Mouse (Mus musculus) intestine, embryonic 14.5 days (tissue): ENCODE measurements at regions not wholly inside any gene's neighbourhood (a gene's known extent, or its start where the extent isn't known, plus 50 kb on each side); places are given as distances from the start of the nearest gene placed in this dataset.

ENCODE experiments used
- ATAC-seq: fragments of 200-750 bp; cut with Nextera tagmentation; replicated peaks from 2 replicates; pipeline ENCODE4 v1.8.0; 2017; ENCODE audit warnings: low read depth, moderate number of reproducible peaks, moderate TSS enrichment, moderate library complexity; ENCODE audit not compliant: low FRiP score, low TSS enrichment
- DNase-seq: peaks from one replicate; pipeline ENCODE4 v3.0.0-alpha.2; 2018; ENCODE audit warnings: low spot score
- H3K27ac ChIP-seq: fragments of 300-500 bp; sonication (generic); 2 replicates; pipeline ENCODE4 v1.5.1; 2014; ENCODE audit warnings: low read depth, mild to moderate bottlenecking, control low read depth
- H3K27me3 ChIP-seq: fragments of 300-500 bp; sonication (generic); replicated peaks from 2 replicates; pipeline ENCODE4 v1.6.1; 2014; ENCODE audit warnings: low read length, control low read depth; ENCODE audit not compliant: control insufficient read depth, insufficient read depth
- H3K36me3 ChIP-seq: fragments of 300-500 bp; sonication (generic); 2 replicates; pipeline ENCODE4 v1.6.1; 2014; ENCODE audit warnings: low read length, control low read depth; ENCODE audit not compliant: control insufficient read depth, insufficient read depth
- H3K4me1 ChIP-seq: fragments of 300-500 bp; sonication (generic); replicated peaks from 2 replicates; pipeline ENCODE4 v1.6.1; 2014; ENCODE audit warnings: low read length, control low read depth, mixed read lengths; ENCODE audit not compliant: control insufficient read depth, insufficient read depth
- H3K4me2 ChIP-seq: fragments of 300-500 bp; sonication (generic); 2 replicates; pipeline ENCODE4 v1.6.1; 2014; ENCODE audit warnings: low read length
- H3K4me3 ChIP-seq: fragments of 300-500 bp; sonication (generic); 2 replicates; pipeline ENCODE4 v1.5.1; 2014; ENCODE audit warnings: low read depth, low read length, control low read depth, mixed read lengths
- H3K9ac ChIP-seq: fragments of 300-500 bp; sonication (generic); 2 replicates; pipeline ENCODE4 v1.6.1; 2014; ENCODE audit warnings: mild to moderate bottlenecking, low read length
- H3K9me3 ChIP-seq: fragments of 300-500 bp; sonication (generic); 2 replicates; pipeline ENCODE4 v1.6.1; 2016; ENCODE audit warnings: low read length, control low read depth; ENCODE audit not compliant: control insufficient read depth
- WGBS: fragments of 180-500 bp; shearing (Covaris S2); extraction: QIAGEN DNeasy Blood & Tissue Kit; methylation state at CpG from one replicate; pipeline ENCODE4 v1.1.7; 2014; 5-methylcytosine and 5-hydroxymethylcytosine counted together

DNA sequence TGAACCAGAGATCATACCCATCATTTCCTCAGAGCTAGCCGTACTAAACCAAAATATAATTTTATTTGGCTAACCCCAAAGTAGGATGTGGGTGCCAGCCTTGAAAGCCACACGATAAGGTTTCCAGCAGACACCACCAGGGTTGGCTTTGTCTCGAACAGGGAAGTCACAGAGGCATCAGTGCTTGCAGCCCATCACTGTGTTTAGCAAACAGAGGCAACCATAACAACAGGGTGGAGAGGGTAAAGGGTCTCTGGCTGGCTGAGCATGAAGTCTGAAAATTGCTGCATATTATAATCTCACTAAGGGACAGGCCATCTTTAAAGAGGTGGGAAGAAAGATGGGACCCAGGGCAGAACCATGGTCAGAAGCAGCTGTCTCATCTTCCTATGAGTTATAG, 552.3 kb upstream of the Btbd3 start:
- DNase-seq, result no peak
- no peak for ATAC-seq
- WGBS, result 75% methylated on average over 3 of the region's 3 CpGs
- Histone ChIP-seq H3K4me1 (no peaks in the 10 kb centered on the region), H3K27me3 (no peaks in the 10 kb centered on the region), H3K27ac (no peak overlapping the region), H3K4me3 (no peak overlapping the region), H3K4me2 (no peak overlapping the region), H3K9me3 (no peaks in the 10 kb centered on the region), H3K9ac (no peak overlapping the region), H3K36me3 (no peaks in the 10 kb centered on the region)

DNA sequence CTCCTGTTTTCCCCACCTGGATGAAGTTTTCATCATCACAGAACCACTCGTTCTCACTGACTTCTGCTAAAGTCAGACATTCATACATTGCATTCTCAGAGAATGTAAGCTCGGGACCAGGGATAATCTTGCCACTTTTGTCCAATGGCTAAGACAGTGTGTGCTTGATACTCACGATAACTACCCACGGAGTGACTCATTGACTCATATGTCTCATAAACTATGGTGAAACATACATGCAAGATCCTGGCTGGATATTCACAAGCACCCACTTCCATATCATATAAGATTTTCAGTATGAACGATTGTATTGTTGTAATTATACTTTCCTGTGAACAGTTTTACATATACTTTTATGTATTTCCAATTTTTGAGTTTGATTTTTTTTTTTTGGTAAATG, 560.5 kb upstream of the Btbd3 start:
- no peaks in the 10 kb centered on the region for H3K9me3 ChIP-seq
- ATAC-seq (no peak), DNase-seq (no peak)

DNA sequence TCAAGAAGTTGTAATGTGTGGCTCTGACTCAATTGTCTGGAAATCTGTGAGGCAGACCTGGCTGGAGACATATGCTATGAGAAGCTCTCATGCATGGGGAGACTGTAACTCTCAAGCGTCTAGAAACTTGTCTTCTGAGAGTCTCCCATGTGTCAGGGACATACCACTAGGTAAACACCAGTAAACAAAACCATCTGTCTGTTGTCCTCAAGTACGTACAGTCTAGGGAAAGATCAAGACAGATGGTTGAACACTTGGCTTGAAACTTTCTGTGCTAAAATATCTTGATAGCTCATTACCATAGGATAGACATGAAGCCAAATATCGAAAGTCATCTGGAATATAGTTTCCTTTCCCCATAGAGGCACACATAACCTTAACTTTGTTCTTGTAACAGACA, 562.3 kb upstream of the Btbd3 start:
- Histone ChIP-seq H3K27ac (no peak overlapping the region), H3K4me3 (no peak overlapping the region), H3K9ac (no peak overlapping the region), H3K9me3 (no peaks in the 10 kb centered on the region), H3K27me3 (no peaks in the 10 kb centered on the region), H3K4me2 (no peak overlapping the region), H3K36me3 (no peaks in the 10 kb centered on the region), H3K4me1 (no peaks in the 10 kb centered on the region)
- no peak for DNase-seq
- 68% methylated on average over 3 of the region's 3 CpGs for WGBS
- no peak for ATAC-seq

More for the DNA sequence above, 560.5 kb upstream of the Btbd3 start:
- Histone ChIP-seq H3K27me3 (no peaks in the 10 kb centered on the region), H3K4me1 (no peaks in the 10 kb centered on the region), H3K4me3 (no peak overlapping the region), H3K4me2 (no peak overlapping the region), H3K36me3 (no peaks in the 10 kb centered on the region), H3K9ac (no peak overlapping the region), H3K27ac (no peak overlapping the region)
- 94% methylated on average over 5 of the region's 5 CpGs for WGBS

DNA sequence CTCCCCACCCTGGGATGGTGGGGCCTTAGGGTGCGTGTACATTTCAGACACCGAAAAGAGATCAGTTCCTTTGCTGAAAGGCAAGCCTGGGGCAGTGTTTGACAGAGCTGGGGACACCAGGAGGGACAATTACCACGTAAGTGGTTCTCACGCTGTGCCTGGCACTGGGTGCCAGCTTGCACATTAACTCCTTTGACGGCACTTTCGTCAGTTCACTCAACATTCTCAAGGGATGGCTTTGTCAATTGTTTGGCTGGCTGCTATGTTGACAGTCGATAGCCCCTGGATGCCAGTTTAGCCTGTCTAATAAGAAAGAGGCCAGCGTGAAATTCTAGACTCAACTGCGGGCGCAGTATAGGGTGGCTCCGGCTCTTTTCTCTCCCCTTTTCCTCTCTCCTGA, 569.2 kb upstream of the Btbd3 start:
- Histone ChIP-seq H3K4me3 (no peak overlapping the region), H3K9ac (no peak overlapping the region), H3K36me3 (no peaks in the 10 kb centered on the region), H3K27ac (no peak overlapping the region), H3K27me3 (no peaks in the 10 kb centered on the region), H3K4me2 (no peak overlapping the region), H3K9me3 (no peaks in the 10 kb centered on the region), H3K4me1 (no peaks in the 10 kb centered on the region)
- ATAC-seq, result no peak
- 84% methylated on average over 11 of the region's 11 CpGs for WGBS
- no peak for DNase-seq

DNA sequence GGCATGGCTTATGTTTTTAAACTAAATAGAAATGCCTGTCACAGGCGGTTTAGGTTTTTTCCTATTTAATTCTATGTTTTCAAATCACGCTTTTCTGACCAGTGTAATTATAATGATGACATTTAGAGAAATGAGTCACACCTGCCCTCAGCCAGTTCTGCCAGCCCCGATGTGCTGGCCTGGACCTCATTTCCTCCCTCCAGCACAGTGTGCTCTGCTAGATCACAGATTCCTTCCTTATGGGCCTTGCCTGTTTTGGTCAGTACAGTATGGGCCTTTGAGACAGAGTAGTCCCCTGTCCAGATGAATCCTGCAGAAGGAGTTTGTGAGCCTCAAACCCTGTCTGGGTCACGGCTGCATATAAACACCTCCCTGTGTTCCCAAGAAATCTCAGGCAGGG, 569.6 kb upstream of the Btbd3 start:
- H3K36me3 ChIP-seq, result no peaks in the 10 kb centered on the region
- 62% methylated on average over 4 of the region's 4 CpGs for WGBS

DNA sequence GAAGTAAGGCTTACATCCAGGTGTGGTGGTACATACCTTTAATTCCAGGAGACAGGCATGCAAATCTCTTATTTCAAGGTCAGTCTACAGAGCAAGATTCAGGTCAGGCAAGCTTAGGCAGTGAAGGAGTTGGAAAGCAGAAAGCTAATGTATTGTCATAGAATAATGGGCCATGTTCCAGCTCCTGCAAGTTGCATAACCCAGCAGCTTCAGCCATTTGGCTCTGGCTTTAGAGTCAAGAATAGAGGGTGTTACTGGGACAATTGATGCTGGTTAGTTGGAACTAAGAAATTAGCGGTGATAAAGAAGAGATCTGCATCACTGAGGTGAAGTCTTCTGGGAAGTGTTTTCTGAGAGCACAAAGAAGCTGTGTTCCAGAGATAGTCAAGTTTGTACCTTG, 565.3 kb upstream of the Jag1 start:
- H3K4me3 ChIP-seq, result no peak overlapping the region
- 0 out of 2 replicates have a peak, but pooled peaks cover 3% of the 10 kb centered on the region for H3K9me3 ChIP-seq
- ATAC-seq (no peak), DNase-seq (no peak)
- no peak overlapping the region for H3K27ac ChIP-seq
- no peaks in the 10 kb centered on the region for H3K27me3 ChIP-seq
- no peaks in the 10 kb centered on the region for H3K36me3 ChIP-seq
- H3K9ac ChIP-seq, result no peak overlapping the region
- H3K4me1 ChIP-seq, result no peaks in the 10 kb centered on the region
- no peak overlapping the region for H3K4me2 ChIP-seq
- WGBS, result 92% methylated on average over 1 of the region's 1 CpGs

More for the DNA sequence above, 569.6 kb upstream of the Btbd3 start:
- no peak overlapping the region for H3K4me3 ChIP-seq
- no peaks in the 10 kb centered on the region for H3K9me3 ChIP-seq
- no peaks in the 10 kb centered on the region for H3K27me3 ChIP-seq
- no peak overlapping the region for H3K9ac ChIP-seq
- ATAC-seq (no peak), DNase-seq (no peak)
- no peaks in the 10 kb centered on the region for H3K4me1 ChIP-seq
- H3K27ac ChIP-seq, result no peak overlapping the region
- H3K4me2 ChIP-seq, result no peak overlapping the region

DNA sequence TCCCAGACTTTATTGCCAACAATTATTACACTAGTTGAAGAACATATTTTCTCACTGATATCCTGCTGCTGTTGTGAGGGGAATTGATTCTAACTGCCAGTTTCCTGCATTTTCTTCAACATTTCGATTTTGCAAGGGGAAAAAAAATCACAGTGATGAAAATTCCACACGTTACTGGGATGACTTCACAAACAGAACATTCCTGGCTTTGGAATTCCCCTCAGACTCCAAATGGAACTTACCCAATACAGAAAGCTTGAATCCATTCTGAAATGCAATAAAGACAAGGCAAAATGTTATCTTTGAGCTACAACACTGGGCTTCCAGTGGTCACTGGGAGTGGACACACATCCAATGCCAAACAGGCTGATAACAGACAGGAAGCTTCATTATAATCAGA, 546.7 kb upstream of the Jag1 start:
- H3K4me3 ChIP-seq, result no peak overlapping the region
- H3K4me2 ChIP-seq, result no peak overlapping the region
- H3K4me1 ChIP-seq, result no peaks in the 10 kb centered on the region
- H3K9me3 ChIP-seq, result no peaks in the 10 kb centered on the region
- H3K36me3 ChIP-seq, result no peaks in the 10 kb centered on the region
- DNase-seq (no peak), ATAC-seq (no peak)
- 34% methylated on average over 2 of the region's 2 CpGs for WGBS
- H3K27ac ChIP-seq, result no peak overlapping the region
- no peaks in the 10 kb centered on the region for H3K27me3 ChIP-seq
- no peak overlapping the region for H3K9ac ChIP-seq

DNA sequence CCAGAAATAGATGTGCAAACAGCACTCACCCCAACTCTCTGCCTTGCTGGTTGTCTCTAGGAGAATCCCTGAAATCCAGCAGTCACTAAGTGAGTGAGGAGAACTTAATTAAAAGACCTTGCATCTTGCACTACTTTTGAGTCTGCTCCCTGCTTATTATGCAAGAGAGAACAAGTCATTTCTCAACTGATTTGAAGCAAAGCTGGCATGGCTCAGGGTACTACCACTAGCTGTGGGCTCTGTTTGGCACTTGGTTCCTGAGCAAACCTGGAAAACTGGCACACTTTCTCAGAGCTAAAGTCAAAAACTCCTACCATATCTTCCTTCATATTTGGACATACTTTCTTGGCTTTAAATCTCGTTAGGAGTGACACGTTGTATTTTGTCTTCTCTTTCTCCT, 545.8 kb upstream of the Jag1 start:
- H3K36me3 ChIP-seq, result no peaks in the 10 kb centered on the region
- H3K27me3 ChIP-seq, result no peaks in the 10 kb centered on the region
- WGBS, result 86% methylated on average over 2 of the region's 2 CpGs
- no peak overlapping the region for H3K4me2 ChIP-seq
- ATAC-seq (no peak), DNase-seq (no peak)
- H3K9ac ChIP-seq, result no peak overlapping the region
- no peaks in the 10 kb centered on the region for H3K4me1 ChIP-seq
- no peaks in the 10 kb centered on the region for H3K9me3 ChIP-seq
- H3K4me3 ChIP-seq, result no peak overlapping the region
- H3K27ac ChIP-seq, result no peak overlapping the region

DNA sequence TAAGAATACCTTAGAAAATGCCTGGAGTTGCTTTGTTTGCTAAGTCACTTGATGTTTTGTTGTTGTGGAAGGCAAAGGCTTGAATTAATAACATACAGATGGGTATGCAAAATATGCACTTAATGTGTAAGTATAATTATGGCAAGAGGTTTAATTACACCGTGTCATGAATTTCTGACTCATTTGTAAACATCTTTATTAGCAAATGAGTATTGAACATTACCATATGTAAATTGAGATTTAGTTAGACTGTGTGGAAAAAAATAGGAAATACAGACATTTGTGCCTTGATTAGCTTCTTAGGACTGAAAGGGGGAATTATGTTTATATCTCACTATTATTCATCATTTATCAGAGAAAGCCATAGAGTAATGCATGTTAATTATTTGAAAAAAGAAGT, 544.0 kb upstream of the Jag1 start:
- H3K9me3 ChIP-seq, result no peaks in the 10 kb centered on the region
- DNase-seq (no peak), ATAC-seq (no peak)
- no peak overlapping the region for H3K4me2 ChIP-seq
- no peak overlapping the region for H3K9ac ChIP-seq
- no peaks in the 10 kb centered on the region for H3K4me1 ChIP-seq
- no peak overlapping the region for H3K4me3 ChIP-seq
- WGBS, result 93% methylated on average over 1 of the region's 1 CpGs
- no peaks in the 10 kb centered on the region for H3K27me3 ChIP-seq
- H3K36me3 ChIP-seq, result no peaks in the 10 kb centered on the region
- H3K27ac ChIP-seq, result no peak overlapping the region
